Mouse (Mus musculus) granulocyte monocyte progenitor cell, adult 5-6 weeks (primary cell): ENCODE data around the gene Filip1. TPM values are rescaled to one million over a fixed set of nuclear protein-coding genes. Genes with fewer than 3 reads are reported as not detected.

Source experiments
- ATAC-seq: replicated peaks from 2 replicates; pipeline ENCODE4 v1.8.0; 2016; ENCODE audit warnings: mild to moderate bottlenecking, moderate TSS enrichment, inconsistent platforms; ENCODE audit not compliant: poor library complexity, severe bottlenecking
- total RNA-seq, 2 experiments: library from RNA; stranded (forward) in 1 of 2; stranded (reverse) in 1 of 2; fragments of 200-712, 200-1000 nt in 1 of 2; fragments of >200 nt in 1 of 2; fragmentation: Nextera tagmentation in 1 of 2; gene quantifications; 2 replicates each; pipeline ENCODE4 v1.2.3; 2014 to 2017

The Filip1 gene
- total RNA-seq, 2 experiments from 2014 or later: 1.1 TPM

GRCm38 (mm10) chr9:79919303-79919721 lies 93.3 kb downstream of the Filip1 start:
- ATAC-seq: peak; percentile 83

DNA sequence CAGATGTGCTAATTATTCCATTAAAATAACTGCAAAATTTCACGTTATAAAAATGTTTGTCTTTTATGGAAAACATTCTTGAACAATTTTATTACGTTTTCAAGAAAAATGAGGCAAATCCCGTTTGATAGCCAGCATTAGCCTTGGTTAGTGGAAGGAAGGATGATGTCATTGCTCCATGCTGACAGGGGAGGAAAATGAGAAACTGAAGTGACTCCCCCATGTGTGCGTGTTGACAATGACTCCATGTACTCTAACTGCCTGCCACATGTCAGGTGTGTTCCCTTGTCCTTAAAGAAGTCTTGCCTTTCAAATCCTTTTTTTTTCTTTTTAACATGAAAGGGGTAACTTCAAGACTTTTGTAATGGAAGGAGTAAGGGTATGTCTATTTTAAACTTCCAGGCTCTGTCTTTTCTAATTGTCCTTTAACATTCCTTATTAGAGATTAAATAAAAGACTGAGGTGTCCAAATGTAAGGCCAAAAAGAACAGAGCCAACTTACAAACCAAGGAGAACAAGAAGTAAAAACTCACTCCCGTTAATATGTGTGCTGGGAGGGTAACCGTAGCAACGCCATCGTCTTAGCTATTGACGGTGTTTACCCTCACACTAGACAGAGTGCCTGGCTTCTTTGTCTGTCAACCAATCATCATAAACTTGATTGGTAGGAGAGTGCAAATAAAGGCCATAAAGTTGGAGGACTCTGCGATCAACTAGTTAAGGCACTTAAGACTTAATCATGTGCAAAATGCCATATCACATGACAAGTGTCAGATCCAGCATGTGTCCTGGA lies 94.1 kb downstream of the Filip1 start:
- no peak for ATAC-seq

DNA sequence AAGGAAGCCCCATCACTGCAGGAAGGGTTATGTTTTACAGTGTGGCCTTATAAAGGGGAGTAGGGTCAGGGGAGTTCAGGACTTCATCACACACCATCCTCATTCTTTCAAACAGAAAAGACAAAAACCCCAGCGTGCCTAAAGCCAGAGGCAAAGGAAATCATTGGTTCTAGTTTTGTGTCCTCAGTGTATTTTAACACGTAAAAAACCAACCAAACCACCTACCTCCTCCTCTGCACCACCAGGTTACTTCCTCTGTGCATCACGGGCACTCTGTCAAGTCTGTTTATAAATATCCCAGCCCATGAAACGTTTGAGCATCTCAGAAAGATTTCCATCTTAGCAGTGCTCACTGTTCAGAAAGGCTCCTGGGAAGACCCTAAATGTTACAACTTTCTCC lies 98.4 kb downstream of the Filip1 start:
- ATAC-seq: no peak

DNA sequence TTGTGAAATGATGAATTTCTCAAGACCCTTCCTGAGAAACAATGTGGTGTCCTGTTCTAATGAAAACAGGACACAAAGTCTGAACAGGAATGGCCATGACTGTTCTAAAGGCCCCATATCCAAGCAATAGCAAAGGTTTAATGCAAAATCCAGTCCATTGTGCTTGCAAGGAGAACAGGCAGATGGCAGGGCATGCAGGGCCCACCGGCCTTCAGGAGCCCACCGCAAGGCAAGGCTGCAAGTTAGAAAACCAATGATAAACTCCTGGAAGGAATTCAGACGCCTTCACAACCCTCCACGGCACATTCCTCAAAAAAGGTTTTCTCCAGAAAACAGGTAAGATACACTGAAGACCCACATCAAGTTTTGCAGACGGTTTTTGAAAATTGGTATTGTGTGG lies 99.7 kb downstream of the Filip1 start:
- no peak for ATAC-seq

DNA sequence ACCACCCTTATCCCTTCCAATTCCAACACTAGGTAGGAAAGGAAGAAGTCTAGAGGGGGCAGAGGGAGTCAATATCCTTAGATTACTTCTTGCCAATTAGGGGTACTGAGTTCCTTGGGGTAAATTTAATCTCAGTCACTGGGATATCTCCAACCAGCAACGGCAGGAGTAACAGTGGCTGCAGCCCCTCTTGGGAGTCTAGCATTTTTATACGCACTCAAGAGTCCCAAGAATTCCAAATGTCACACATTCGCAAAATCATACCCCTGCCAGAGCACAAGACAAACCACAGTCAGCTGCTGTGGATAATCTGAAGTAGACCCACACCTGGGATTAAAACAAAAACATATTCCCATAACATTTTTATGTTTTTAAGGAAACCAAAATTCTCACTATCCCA lies 102.5 kb downstream of the Filip1 start:
- ATAC-seq: no peak

DNA sequence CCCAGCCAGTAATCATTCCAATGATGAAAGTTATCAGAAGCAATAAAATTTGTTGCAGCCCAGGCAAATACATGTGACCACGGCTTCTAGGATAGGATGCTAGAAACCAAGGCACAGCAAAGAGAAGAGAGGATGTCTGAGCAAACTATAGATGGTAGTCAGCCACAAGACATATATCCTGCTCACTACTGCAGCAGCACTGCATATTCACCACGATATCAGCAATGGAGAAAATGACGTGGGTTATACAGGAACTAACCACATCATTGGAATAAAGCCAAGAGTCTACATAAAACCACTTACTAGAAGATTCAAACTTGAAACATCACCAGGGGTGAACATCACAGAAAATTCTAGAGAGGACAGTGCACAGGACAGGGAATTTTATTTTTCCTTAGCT lies 113.8 kb downstream of the Filip1 start:
- peak; percentile 58; the same call in 1 of the 2 replicates for ATAC-seq

GRCm38 (mm10) chr9:79894665-79895064 lies 118.0 kb downstream of the Filip1 start:
- ATAC-seq: no peak

- ATAC-seq: no peak
These were observed 118.6 kb downstream of the Filip1 start for GRCm38 (mm10) chr9:79893841-79894612.

DNA sequence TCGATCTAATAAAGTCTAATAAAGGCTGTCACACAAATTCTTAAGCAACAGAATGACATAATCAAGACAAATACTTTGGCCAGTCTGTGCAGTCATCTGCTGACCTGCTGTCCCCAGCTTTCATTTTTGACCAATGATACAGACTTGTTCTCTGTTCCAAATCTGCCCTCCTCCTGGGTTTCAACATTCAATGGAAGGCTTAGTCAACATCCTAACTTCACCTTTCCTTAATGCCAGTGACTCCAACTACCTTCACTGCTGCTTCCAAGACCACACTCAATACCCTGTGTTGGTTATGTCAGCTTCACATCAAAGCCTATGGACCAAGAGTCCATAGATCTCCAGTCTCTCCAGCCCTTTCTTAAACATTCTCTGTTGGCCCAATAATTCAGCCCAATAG lies 120.5 kb downstream of the Filip1 start:
- ATAC-seq: no peak

GRCm38 (mm10) chr9:79890488-79890887 lies 122.2 kb downstream of the Filip1 start:
- ATAC-seq: no peak

GRCm38 (mm10) chr9:79889132-79889531 lies 123.5 kb downstream of the Filip1 start:
- ATAC-seq: peak; percentile 48

- peak; percentile 73 for ATAC-seq
These were observed 127.1 kb downstream of the Filip1 start for GRCm38 (mm10) chr9:79885244-79886210.

DNA sequence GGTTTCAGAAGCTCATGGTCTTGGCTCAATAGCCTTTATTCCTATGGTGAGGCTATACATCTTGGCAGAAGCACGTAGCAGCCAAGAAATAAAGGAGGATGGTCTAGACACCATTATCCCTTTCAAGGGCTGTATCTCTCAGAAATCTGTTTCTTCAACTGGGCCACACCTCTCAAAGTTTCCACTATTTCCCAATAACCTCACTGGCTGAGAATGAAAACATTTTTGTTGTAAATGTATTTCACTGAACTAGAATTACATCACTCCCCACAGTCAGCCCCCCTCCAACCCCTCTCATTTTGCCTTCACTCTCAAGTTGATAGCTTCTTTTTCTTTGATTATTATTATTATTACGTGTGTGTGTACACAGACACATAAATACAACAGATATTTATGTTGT lies 129.5 kb downstream of the Filip1 start:
- ATAC-seq: peak; percentile 44

GRCm38 (mm10) chr9:79880031-79880430 lies 132.6 kb downstream of the Filip1 start:
- ATAC-seq: no peak

DNA sequence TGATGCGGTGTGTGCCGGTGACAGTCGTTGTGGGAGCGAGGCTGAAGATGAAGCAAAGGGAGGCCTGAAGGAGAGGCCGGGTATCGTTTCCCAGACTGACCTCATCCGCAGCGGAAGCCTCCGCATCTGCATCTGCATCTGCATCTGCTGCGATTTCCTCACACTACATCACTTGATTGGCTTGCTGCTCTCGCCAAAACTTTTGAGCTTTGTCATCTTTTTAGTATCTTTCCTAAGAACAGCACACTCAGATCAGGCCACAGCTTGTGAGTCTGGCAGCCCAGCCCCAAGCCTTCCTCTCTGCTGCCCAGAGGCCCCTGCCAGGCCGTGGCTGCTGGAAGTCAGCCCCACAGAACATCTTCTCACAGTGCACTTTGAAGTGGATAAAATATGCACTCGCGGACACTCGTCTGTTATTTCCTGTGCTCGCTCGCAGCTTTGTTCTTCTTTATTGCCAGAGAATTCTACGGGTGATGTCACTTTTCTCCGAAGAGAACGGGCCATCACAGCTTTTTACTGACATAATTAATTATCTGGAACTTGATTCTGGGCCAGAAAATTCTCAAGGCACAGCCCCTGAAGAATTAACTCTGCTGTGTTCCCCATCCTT lies 137.0 kb downstream of the Filip1 start:
- ATAC-seq: no peak

DNA sequence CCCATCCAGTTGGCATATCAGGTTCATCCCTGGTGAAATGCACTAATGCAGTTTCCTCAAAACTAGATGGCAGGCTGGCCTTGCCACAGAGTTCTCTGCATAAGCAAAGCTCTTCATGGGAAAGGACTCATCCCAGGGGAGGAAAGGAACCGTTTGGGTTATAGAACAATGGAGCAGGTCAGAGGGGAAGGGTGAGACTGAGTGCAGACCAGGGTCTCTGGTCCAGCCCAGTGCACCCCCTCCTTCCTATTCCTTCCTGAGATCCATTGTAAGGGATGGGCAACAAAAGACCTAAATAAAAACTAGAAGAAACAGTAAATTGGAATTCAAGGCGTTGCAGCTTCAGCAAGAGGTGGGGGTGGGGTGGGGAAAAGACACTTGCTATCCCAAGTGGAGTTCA lies 140.1 kb downstream of the Filip1 start:
- no peak for ATAC-seq

DNA sequence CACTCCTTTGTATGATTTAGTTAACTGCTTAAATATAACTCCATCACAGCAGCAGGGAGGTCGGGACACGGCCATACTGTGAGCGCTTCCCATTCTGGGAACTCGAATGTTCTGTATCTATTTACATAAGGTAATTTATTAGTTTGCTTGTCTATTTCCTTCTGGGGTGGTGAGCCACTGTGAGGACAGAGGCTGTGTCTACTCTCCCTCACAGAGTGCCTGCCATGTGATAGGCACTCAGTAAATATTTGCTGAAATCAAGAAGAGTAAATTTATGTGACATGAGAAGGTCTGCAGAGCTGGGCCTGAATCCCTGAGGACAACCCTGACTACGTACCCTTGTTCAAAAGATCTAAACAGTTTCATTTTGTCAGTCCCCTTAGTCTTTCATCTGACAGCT lies 143.1 kb downstream of the Filip1 start:
- no peak for ATAC-seq

DNA sequence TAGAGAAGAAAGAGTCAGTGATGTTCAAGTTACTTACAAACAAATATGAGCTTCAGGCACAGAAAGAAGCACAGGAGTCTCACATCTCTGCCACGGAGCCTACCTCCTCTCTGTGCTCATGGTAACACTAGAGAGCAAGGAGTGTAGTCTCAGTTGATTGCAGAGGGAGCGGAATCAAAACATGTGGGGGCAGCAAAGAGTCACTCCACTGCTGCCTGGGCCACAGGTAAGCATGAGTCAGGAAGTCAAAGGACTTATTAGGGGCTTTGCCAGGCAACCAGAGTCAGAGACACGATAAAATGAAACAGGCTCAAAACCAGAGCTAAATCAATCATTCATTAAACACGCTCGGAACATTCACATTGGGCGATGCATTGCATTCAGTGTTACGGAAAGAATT lies 146.7 kb downstream of the Filip1 start:
- ATAC-seq: no peak

DNA sequence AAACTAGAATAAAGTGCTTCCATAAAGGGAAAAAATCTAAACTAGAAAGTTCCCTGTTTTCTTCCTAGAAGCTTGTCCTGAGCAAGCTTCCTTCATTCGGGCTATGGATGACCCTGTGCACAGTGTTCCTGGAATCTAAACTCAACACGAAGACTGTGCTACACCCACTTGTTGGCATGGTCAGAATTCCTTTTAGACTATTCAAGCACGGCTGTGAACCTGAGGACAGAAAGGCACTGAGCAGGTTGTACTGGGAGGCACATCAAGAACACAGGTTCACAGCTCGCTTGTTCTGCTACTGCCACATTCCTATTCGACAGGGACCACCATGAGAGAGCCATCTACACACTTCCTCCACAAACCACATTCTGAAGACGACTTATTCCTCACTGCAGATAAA lies 150.1 kb downstream of the Filip1 start:
- ATAC-seq: no peak

GRCm38 (mm10) chr9:79847099-79847498 lies 165.6 kb downstream of the Filip1 start:
- peak; percentile 66 for ATAC-seq
